Mouse (Mus musculus): ENCODE data around the gene Cdh8.

DNA sequence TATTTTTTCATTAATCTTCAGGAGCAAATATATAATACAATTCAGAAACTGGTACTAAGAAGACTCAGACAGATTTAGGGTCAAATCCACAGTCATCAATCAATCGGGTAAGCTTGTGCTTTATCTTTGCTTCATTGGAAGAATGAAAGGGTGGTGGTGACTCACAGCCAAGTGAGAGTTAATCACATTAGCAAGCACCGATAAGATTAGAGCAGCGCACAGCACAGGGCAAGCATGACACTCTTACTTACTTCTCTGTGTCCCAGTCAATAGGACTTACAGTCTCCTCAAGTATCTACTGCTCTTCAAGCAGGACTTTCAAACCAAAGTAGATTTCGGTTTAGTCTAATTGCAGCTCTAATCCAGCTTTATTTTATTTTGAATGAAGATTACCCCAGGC, 254.6 kb downstream of the Cdh8 start:
- TF ChIP-seq CTCF (IDR thresholded peaks at IDR 0.05; ENCODE audit: insufficient read depth, low read depth, low read length) (no peak), POLR2A (IDR thresholded peaks at IDR 0.05; ENCODE audit: insufficient read depth, low read depth, low read length) (no peak)
